Mouse (Mus musculus): ENCODE measurements around the gene Pdcl3.
"Not testable (repeated sequence)": the region's sequence is repeated elsewhere in the genome, so short reads cannot be mapped to it uniquely, and the experiment has no call there.

The Pdcl3 gene

DNA sequence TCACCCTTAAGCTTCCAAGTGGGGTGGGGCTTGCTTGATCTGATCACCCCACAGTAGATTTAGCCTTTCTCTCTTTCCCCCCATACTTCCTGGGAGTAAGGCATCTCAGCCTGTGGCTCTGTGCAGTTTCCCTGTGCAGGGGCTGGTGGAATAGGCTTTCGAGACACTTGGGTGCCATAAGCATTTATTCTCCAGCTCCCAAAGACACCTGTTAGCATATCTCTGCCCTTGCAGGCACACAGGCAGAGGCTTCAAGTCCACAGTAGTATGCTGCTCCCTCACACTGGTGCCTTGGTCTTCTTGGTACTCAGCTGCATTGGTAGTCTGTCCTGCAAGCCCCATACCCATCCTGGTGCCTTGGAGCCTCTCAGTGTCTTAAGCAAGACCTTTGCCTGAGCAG is 40.4 kb downstream of the Pdcl3 start:
- DNase-seq = no peak

DNA sequence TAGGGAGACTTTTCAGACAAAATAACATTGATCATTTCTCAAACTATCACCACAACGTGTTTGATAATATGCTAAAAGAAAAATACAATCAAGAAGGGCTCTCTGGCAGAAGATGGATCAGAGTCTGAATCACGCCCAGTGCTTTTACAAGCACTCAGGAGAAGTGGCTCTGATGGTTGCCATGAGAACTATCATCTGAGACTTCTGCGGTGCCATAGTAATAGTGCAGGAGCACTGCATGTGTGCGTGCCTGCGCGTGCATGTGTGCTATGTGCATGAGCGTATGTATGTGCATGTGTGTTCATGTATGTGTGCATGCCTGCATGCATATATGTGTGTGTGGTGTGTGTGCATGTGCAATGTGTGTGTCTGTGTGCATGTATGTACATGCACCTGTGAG is 43.8 kb downstream of the Pdcl3 start:
- no peak for DNase-seq

DNA sequence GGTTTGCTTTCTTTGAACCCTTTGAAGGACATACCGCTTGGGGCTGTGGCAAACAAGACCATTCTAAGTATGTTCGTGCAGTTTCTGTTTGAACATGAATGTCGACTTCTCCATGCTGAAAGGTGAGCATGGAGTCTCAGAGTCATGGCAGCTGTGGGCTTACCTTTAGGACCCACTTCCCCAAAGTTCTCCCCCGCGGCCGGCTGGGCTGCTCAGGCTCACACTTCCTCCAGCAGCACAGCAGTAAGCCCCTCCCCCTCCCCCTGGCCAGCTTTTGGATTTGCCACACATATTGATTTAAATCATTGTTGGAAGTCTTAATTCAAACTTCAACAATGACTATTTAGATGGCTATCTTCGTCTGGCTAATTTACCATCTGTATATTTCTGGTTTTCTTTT is 44.7 kb downstream of the Pdcl3 start:
- DNase-seq = no peak

DNA sequence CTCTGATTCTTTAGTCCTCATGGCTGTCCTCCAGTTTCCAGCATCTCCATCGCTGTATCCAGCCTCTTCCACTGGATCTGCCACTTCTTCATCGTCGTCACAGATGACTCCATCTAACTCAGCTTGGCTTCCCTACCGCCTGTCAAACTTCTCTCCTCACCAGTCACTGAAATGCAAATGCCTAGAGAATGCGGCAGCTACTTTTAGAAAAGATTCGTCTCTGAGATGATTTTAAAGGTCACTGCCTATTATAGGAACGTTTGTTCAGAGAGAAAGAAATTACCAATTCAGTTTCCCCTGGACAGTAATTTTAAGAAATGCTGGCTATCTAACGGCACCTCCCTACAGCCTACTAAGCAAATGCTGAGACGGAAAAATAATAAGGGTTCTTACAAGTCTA is 50.4 kb downstream of the Pdcl3 start:
- no peak for DNase-seq

DNA sequence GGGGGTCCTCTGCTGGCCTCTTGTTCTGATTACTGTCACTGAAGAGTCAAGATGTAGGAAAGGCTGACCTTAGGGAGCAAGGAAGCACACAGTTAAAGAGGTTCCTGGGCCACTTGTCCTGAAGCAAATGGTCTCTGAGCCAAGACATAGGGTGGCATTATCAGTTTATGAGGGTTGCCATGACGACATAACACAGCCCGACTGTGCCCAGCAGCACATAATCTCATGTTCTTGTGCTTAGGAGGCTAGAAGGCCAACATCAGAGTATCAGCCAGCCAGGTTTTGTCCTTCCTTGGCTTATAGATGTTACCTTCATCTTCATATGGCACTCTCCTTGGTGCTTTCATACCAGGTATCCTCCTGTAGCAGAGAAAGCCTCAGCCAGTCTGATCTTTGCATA is 56.8 kb downstream of the Pdcl3 start:
- no peak for DNase-seq

DNA sequence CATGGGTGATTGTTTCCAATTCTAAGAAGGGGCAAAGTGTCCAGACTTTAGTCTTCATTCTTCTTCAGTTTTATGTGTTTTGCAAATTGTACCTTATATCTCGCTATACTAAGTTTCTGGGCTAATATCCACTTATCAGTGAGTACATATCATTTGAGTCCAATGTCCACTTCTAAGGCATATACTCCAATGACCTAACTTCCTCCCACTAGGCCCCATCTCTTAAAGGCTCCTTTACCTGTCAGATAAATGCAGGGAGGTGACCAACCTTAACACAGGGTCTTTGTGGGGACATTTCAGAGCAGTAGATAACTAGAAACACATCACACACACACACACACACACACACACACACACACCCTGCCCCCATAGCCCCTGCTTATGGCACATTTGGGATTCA is 59.0 kb downstream of the Pdcl3 start:
- not testable (repeated sequence) for DNase-seq

DNA sequence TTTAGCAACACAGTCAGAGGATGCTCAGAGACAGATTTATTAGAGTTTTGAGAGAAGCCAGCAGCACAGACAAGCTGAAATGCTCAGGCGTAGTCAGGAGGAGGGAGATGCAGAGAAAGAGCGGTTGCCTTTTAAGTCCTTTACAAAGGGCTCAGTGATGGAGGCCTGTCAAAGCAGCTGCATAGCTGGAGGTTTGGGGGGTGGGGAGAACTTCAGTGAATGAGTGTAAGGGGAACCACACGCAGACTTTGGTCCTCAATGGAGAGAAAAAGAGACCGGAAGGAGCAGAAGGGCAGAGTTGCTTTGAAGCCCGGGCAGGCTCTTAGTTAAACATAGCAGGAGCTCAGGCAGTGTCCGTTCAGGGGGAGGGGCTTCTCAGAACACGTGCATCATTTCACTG is 61.3 kb downstream of the Pdcl3 start:
- DNase-seq = peak in 1 of 2 experiments; percentile 5
